Mouse (Mus musculus): ENCODE measurements around the gene Mars2.

Mars2 gene

DNA sequence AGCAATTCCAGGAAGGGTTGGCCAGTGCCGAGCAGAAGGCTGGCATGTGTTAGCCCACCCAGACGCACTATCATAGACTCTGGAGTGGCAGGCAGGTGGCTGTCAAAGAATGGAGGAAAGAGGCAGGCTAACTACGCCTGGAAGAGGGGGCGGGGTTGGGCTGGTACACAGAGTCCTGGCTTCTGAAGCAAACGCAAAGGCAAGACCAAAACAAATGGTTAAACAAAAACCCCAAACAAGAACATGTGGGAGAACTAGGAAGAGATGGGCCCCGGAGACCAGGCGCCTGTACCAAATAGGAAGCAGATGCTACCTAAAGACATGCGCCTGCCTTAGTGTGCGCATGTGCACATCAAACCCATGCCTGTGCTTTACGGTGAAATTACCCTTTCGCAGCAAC lies 12.9 kb upstream of the Mars2 start:
- no peak for DNase-seq

DNA sequence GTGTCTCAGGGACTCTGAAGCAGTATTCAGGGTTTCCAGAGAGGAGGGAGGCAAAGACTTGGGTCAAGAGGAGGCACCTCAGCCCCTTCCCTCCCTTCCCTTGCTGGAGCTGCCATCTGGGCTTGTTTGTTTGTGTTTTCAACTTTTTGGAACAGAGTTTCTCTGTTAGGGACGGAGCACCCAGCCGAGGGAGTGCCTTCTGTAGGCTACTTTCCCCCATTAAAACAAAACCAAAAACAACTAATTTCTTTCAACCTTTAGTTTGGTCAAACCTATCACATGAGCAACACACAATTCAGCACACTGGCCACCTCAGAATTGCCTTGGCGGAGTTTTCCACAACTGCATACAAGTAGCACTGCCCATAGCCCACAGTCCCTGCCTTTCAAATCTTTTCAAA lies 11.6 kb upstream of the Mars2 start:
- no peak for DNase-seq

DNA sequence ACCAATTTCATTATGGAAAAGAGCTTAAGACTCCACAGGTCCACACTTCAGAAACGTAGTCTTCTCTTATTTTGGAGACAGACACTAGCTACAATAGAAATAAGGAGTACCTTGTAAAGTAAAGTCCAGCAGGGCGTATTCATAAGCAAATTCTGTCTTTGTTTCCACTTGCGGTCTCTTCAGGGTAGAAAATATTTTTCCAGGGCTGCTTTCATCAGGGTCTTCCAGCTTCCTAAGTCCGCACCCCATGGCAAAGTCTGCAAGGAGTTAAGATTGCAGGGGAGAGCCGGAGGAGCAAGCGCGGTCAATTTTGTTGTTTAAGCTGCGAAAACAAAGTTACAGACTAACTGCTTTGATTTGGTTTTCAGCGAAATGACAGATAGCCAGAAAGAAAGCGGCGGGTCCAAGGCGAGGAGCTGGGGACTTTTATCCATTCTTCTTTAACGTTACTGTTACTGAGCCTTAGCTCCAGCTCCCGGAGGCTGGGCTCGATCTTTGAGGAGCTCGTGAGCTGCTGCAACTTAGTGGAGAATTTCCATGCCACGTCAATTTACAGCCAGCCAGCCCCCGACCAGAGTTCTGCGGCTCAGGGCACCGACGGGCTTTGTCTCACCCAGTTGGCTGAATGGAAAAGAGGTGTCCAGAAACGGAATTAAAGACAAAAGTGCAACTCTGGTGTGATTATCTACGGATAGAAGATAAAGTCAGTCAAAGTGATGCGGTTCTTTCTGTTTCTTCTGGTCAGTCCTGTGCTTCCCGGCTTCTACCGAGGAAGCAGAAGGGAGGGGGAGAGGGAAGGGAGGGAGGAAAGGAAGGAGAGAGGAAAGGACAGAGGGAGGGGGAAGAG lies 10.7 kb upstream of the Mars2 start, which contains the start of gene Rftn2:
Gene Rftn2, minus strand, starts transcription at position 772 of the 847 bp plus-strand sequence.
- no peak for DNase-seq

DNA sequence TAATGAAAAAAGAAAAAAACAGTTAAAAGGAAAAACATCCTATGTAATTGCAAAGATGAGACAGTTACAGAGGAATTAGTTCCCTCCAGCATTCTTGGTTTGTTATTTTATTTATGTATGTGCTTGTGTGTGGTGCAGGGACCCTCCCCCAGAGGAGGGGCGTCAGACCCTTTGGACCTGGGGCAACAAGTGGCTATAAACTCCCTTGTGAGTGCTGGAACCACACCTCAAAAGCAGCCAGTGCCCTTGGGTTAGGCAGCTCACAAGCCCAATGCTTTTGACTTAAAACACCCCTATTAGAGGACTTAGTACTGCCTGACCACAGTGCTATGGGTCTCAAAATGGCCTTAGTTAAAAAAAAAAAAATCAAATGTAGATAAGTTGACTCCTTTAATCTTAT lies 9.6 kb upstream of the Mars2 start:
- no peak for DNase-seq

DNA sequence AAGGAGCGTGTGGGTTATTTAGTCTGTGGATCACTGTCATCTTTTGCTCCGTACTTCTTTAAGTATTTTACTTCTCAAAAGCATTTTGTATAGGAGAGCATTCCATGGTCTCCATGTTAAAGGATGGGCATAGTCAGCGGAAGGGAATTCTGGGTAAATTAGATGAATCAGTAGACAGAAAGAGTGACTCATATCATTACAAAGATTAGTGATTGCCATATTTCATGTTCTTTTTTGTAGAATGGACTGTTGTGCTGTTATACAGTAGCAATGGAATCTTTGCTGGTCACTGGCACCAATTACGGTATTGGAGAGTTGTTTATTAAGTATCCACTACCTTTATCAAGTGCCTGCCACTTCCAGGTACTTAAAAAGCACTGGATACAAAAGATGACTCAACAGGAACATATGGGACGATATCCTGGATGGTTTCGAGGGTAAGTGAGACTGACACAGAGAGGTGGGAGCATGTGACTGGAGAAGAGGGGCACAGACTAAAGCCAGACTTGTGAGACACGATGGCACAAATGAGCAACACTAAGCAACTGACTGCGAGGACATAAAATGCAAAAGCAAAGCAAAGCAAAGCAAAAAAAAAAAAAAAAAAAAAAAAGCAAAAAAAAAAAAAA lies 8.6 kb upstream of the Mars2 start:
- DNase-seq: no peak

DNA sequence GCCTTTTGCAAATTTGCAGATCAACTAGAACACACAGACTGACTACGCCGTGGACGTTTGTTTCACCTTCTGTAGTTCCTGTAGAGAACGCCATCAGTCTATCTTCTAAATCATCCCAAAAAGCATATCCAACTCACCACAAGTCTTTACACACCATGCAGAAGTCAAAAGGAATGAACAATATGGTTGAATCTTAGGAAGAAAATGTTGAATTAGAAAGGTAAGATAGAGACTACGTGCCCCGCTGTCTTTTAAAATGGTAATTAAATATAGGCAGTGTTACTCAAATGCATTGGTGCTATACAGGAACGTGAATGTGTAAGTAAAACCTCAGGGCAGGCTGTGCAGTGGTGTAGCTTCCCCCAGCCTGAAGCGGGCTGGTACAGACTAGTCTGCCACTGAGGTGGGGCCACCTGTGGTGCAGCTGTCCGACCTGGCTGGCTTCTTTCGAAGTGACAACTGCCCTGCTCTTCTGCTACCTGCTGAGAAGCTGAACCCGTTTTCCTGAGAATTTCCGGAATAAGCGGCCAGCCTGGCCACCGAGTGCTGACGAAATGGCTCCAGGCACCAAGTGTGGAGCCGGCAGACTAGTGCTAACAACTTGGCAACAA lies 2.0 kb upstream of the Mars2 start:
- DNase-seq: no peak

DNA sequence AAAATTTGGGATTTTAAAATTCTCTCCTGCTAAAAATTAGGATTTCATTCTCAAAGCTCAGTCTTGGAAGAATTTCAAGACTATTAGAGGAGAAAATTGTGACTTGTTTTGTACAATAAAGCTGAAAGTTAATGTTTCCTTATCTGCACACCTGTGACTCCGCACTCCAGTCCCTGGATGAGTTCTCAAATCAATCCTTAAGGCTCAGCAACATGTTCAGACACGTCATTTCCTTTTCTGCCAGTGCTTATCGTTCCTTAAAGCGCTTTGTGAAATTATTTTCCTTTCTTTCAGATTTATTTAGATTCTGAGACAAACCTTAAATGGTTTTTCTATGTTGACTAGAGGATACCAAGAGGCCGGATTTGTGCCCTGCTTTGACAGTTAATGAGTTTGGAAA lies 490 bp upstream of the Mars2 start:
- no peak for DNase-seq

DNA sequence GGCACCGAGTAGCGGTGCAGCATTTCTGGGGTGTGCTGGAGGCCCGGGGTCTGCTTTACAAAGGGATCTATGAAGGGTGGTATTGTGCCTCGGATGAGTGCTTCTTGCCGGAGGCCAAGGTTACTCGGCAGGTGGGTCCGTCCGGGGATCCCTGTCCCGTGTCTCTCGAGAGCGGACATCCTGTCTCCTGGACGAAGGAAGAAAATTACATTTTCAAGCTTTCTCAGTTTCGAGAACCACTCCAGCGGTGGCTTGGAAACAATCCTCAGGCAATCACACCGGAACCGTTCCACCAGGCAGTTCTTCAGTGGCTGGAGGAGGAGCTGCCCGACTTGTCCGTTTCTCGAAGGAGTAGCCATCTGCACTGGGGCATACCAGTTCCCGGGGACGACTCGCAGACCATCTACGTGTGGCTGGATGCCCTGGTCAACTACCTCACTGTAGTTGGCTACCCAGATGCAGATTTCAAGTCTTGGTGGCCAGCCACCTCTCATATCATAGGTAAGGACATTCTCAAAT lies 725 bp downstream of the Mars2 start:
- DNase-seq: no peak

DNA sequence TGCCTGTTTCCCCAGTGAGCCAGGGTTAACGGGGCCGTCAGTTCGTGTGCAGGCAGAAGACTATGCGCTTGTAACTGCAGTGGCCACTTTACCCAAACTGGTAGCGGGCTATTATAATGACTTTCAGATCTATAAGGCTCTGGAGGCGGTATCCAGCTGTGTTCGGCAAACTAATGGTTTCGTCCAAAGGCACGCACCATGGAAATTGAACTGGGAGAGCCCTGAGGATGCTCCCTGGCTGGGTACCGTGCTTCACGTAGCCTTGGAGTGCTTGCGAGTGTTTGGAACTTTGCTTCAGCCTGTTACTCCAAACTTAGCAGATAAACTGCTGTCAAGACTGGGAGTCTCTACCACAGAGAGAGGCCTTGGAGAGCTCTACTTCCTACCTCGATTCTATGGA lies 1.5 kb downstream of the Mars2 start:
- DNase-seq: no peak

DNA sequence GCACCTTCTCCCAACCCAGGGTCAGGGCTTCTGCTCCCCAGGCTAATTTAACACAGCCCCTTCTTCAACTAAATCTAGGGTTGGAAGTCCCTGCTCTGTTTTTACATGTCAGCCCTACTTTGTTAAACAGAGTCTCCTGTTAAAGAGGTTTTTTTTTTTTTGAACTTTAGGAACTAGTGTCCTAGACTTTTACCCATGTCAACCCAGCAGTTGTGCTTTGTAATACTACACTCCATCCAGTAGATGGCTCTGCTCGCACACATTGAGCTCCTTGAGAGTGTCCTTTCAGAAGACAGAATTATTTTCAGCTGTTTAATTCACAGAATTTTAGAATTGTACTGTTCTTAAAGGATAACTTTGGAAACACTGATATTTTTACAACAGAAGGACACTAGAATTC lies 2.3 kb downstream of the Mars2 start:
- DNase-seq: peak in 1 of 2 experiments; percentile 24

DNA sequence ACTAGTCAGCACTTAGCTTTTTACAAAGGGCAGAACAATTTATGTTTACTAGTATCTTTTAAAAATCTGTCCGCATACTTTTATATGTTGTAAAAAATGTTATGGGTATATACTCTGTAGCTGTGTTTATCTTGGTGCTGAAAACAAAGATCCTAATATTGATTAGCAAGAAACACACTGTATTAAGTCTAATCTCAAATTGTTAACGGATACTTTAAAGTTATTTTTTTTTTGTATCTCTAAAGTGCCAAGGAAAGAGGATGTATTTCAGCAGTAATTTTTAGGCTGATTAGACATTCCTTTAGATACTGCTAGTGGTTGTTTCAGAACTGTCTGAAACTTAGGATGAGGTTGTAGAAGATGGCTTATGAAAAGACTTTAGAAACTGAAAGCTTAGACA lies 9.4 kb downstream of the Mars2 start:
- no peak for DNase-seq

DNA sequence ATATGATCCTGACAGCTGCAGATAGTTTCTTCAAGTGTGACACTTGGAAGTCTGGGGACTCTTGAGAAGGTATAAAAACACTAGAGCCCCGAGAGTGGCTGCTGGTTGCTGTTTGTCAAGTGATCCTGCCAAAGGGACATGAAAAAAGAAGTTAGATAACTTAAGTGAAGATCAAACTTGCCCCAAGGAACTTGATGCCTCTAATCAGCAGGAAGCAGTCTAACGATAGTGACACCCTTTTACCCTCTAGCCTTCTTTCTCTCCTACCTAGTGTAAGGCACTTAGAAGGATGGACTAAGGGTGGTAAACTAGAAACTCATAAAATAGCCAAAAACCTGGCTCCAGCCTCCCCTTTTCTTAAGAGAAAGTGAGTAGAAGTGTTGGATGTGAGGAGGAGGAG lies 27.4 kb downstream of the Mars2 start:
- no peak for DNase-seq

DNA sequence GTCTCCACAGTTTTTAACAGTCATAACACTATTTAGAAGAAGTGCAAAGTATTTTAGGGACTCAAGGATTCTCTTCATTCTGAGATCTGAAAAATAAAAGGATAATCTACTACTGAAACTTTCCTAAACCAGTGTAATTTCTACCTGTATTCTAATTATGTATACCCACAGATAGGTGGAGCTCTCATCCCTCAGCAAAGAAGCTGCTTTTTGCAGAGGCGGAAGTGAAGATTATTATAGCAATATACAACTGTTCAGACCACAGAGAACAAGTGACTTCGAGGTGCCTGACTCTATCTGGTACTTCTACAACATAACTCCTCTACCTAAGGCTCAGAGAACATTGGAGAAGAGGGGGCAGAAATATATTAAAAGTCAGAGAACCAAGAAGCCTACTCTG lies 28.5 kb downstream of the Mars2 start:
- DNase-seq: no peak

DNA sequence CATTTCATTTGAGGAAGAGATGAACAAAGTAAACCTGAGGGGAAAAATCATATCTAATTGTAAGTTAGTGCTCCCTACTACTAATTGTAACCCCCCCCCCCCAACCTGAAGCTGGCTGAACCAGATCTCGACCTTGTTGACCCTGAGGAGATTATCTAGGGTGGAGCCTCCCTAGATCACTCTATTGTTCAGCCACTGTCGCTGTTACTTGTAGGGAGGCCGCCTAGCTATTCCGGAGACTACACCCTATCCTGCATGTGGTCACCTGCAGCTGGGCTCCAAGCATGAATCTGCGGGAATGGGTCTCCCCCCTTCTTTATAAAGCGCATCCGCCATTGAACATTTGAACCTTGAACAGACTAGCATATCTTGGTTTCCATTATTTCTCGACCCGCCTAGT lies 42.1 kb downstream of the Mars2 start:
- DNase-seq: no peak
